Mouse (Mus musculus): ENCODE measurements around the gene Atp6v0e.

Atp6v0e gene

GRCm38 (mm10) chr17:26662978-26663683 is at the start of gene Atp6v0e:
Gene Atp6v0e, plus strand, starts transcription at chr17:26663231.
- DNase-seq (ENCODE audit: low read depth, low spot score), result peak; percentile 96

GRCm38 (mm10) chr17:26614286-26614685 is 48.7 kb upstream of the Atp6v0e start:
- no peak for DNase-seq (ENCODE audit: low read depth, low spot score)

GRCm38 (mm10) chr17:26614708-26615486 is 48.1 kb upstream of the Atp6v0e start:
- DNase-seq (ENCODE audit: low read depth, low spot score), result no peak

GRCm38 (mm10) chr17:26616696-26617095 is 46.3 kb upstream of the Atp6v0e start:
- no peak for DNase-seq (ENCODE audit: low read depth, low spot score)

- DNase-seq (ENCODE audit: low read depth, low spot score), result no peak
Measured at GRCm38 (mm10) chr17:26618498-26618897, 44.5 kb upstream of the Atp6v0e start.

- DNase-seq (ENCODE audit: low read depth, low spot score), result no peak
Measured at GRCm38 (mm10) chr17:26619577-26619976, 43.5 kb upstream of the Atp6v0e start.

- DNase-seq (ENCODE audit: low read depth, low spot score), result no peak
Measured at GRCm38 (mm10) chr17:26620292-26620691, 42.7 kb upstream of the Atp6v0e start.

GRCm38 (mm10) chr17:26620786-26621766 is 42.0 kb upstream of the Atp6v0e start:
- peak; percentile 65 for DNase-seq (ENCODE audit: low read depth, low spot score)

- DNase-seq (ENCODE audit: low read depth, low spot score), result no peak
Measured at GRCm38 (mm10) chr17:26621912-26622311, 41.1 kb upstream of the Atp6v0e start.

- no peak for DNase-seq (ENCODE audit: low read depth, low spot score)
Measured at GRCm38 (mm10) chr17:26623991-26624390, 39.0 kb upstream of the Atp6v0e start.

GRCm38 (mm10) chr17:26624999-26625398 is 38.0 kb upstream of the Atp6v0e start:
- no peak for DNase-seq (ENCODE audit: low read depth, low spot score)

- DNase-seq (ENCODE audit: low read depth, low spot score), result no peak
Measured at GRCm38 (mm10) chr17:26625521-26626010, 37.5 kb upstream of the Atp6v0e start.

GRCm38 (mm10) chr17:26628479-26628878 is 34.6 kb upstream of the Atp6v0e start:
- no peak for DNase-seq (ENCODE audit: low read depth, low spot score)

- no peak for DNase-seq (ENCODE audit: low read depth, low spot score)
Measured at GRCm38 (mm10) chr17:26628936-26629335, 34.1 kb upstream of the Atp6v0e start.

GRCm38 (mm10) chr17:26631811-26632327 is 31.2 kb upstream of the Atp6v0e start:
- DNase-seq (ENCODE audit: low read depth, low spot score), result no peak

- DNase-seq (ENCODE audit: low read depth, low spot score), result no peak
Measured at GRCm38 (mm10) chr17:26633186-26633585, 29.8 kb upstream of the Atp6v0e start.

GRCm38 (mm10) chr17:26633926-26634325 is 29.1 kb upstream of the Atp6v0e start:
- no peak for DNase-seq (ENCODE audit: low read depth, low spot score)

- no peak for DNase-seq (ENCODE audit: low read depth, low spot score)
Measured at GRCm38 (mm10) chr17:26634539-26634938, 28.5 kb upstream of the Atp6v0e start.

GRCm38 (mm10) chr17:26635951-26636350 is 27.1 kb upstream of the Atp6v0e start:
- no peak for DNase-seq (ENCODE audit: low read depth, low spot score)

- DNase-seq (ENCODE audit: low read depth, low spot score), result no peak
Measured at GRCm38 (mm10) chr17:26637851-26638250, 25.2 kb upstream of the Atp6v0e start.

- DNase-seq (ENCODE audit: low read depth, low spot score), result peak; percentile 70
Measured at GRCm38 (mm10) chr17:26638655-26639054, 24.4 kb upstream of the Atp6v0e start.

All from A20 (cell line).